Mouse (Mus musculus): ENCODE results near the gene Bex2. TPM values are rescaled to one million over a fixed set of nuclear protein-coding genes. Genes with fewer than 3 reads are reported as not detected.
"Not testable (repeated sequence)": the region's sequence is repeated elsewhere in the genome, so short reads cannot be mapped to it uniquely, and the experiment has no call there.

Gene Bex2
- polyA plus RNA-seq, 1 experiment from 2014 or later, result 144 TPM

DNA sequence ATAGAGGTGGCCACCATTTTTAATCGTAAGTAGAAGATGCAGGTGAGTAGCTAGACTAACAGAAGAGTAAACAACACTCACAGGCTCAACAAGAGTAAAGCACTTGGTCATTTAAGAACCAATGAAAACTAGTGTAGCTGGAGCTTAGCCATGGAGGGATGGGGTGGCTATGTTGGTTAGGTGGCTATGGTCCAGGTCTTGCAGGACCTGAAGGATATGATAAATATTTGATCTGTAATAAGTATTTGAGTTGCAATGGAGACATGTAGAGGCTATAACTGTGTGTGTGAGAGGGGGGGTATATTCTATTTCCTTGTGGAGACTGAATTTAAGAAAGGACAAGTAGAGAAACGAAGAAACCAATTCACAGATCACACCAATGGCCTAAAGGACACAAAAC is 16.8 kb downstream of the Bex2 start:
- Histone ChIP-seq H3K4me3 (no peak overlapping the region), H3K4me2 (no peak overlapping the region), H3K9me3 (no peaks in the 10 kb centered on the region), H3K36me3 (no peaks in the 10 kb centered on the region), H3K9ac (no peak overlapping the region), H3K4me1 (no peaks in the 10 kb centered on the region), H3K27ac (no peak overlapping the region), H3K27me3 (peaks cover 4% of the 10 kb centered on the region; the same call in 1 of the 2 replicates)
- whole genome bisulfite sequencing, result 72% methylated on average over 2 of the region's 2 CpGs
- ATAC-seq (ENCODE audit: insufficient number of reproducible peaks, insufficient read depth, low FRiP score, low TSS enrichment, low read depth), result no peak

DNA sequence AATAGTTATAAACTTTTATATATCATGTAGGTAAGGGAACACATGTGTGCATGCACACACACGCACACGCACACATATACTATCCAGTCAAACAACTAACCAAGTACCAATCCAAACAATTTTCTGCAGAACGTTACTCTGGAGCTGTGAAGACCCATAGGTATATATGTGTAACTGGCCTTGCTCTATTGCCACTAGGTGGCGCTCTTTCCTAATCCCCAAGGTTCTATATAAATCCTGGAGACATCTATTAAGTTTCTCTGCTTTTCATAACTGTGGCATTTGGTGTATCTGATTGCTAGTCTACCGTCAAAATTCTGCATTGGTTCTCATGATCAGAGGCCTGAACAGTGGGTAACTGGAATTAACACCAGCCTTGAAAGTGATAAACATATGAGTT is 20.5 kb downstream of the Bex2 start:
- Histone ChIP-seq H3K9ac (no peak overlapping the region), H3K4me1 (no peaks in the 10 kb centered on the region), H3K4me2 (no peak overlapping the region), H3K27me3 (peaks cover 5% of the 10 kb centered on the region), H3K4me3 (no peak overlapping the region), H3K36me3 (no peaks in the 10 kb centered on the region), H3K27ac (no peak overlapping the region), H3K9me3 (no peaks in the 10 kb centered on the region)
- 20% methylated on average over 5 of the region's 5 CpGs for WGBS
- ATAC-seq (ENCODE audit: insufficient number of reproducible peaks, insufficient read depth, low FRiP score, low TSS enrichment, low read depth), result no peak

DNA sequence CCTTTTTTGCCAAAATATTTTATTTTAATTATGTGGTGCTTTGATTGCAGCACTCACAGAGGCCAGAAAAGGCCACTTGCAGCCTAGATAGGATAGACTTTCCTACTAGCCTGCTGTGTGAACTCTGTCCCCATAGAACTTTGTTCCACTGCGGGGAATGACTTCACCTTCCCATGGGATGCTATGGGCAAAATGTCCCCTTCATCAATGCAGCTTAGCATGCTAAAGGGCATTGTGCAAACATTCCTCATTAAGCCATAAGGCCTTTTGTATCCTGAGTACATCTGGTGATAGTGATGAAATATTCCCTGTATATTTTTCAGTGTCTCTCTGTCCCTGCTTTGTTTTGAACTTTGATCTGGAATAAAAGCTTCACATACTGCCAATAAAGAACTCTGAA is 24.3 kb downstream of the Bex2 start:
- no peak for ATAC-seq (ENCODE audit: insufficient number of reproducible peaks, insufficient read depth, low FRiP score, low TSS enrichment, low read depth)
- 87% methylated on average over 1 of the region's 1 CpGs for WGBS
- Histone ChIP-seq H3K9me3 (no peaks in the 10 kb centered on the region), H3K9ac (no peak overlapping the region), H3K36me3 (no peaks in the 10 kb centered on the region), H3K27me3 (peaks cover 9% of the 10 kb centered on the region), H3K4me1 (no peaks in the 10 kb centered on the region), H3K27ac (no peak overlapping the region), H3K4me2 (no peak overlapping the region), H3K4me3 (no peak overlapping the region)

DNA sequence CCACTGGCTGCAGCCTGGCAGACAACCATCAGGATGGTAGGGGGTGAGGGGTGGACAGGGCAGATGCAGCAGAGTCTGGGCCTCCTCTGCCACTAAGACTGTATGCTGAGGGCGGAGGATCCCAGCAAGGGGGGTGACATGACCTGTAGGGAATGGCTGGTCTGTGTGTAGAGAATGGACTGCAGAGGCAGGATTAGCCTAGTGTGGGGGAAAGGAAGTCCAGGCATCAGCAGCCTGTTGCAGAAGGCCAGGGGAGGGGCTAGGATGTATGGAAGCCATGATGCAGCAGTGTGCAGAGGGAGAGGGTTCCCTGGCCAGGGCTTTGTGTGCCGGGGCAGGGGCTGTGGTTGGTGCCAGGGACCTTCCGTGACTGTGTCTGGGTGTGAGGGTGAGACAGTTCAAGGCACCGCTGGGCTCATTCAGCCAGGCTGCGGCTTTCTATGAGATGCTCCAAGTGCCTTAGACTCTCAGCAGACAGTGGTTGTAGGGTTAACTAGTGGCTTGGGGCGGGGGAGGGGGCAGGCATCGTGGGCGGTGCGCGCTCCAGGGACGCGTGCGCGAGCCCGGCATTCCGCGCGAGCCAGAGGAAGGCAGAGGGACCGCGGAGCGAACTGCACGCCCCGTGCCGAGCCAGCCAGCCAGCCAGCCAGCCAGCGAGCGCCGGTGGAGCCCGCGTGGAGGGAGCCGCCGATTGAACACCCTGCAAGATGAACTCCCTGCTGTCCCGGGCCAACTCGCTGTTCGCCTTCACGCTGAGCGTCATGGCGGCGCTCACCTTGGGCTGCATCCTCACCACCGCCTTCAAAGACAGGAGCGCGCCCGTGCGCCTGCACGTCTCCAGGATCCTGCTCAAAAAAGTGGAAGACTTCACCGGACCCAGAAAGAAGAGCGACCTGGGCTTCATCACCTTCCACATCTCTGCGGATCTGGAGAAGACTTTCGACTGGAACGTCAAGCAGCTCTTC is 35.0 kb downstream of the Bex2 start, which contains the start of gene Arxes1:
TSS of gene Arxes1 (plus strand) at position 569 of the 965 bp plus-strand sequence.
- not testable (repeated sequence) for H3K36me3 ChIP-seq, H3K4me1 ChIP-seq, H3K9ac ChIP-seq, H3K9me3 ChIP-seq, H3K27ac ChIP-seq
- H3K4me2 ChIP-seq, result peak within 1 kb of the TSS; percentile 54
- peak; percentile 89 for ATAC-seq (ENCODE audit: insufficient number of reproducible peaks, insufficient read depth, low FRiP score, low TSS enrichment, low read depth)
- peak within 1 kb of the TSS; percentile 29 for H3K4me3 ChIP-seq
- peaks cover 11% of the 10 kb centered on the region for H3K27me3 ChIP-seq
- 26% methylated on average over 18 of the region's 49 CpGs for WGBS

DNA sequence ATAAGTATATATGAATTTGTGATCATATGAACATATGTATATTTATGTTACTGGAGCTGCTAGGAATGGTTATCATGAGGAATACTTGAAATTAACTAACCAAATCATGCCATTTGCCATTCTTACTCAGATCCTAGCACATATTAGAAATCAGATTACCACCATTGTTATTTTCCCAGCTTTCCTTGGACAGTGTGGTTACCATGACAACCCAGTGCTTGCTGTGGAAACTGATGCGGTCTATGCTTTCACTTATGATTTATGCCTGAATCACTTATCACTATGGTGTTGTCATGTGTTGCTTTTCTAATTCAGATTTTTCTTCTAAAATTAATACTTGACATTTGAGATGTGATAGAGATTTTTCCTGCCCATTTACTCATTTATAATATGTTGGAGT is 37.7 kb downstream of the Bex2 start:
- H3K9me3 ChIP-seq, result no peaks in the 10 kb centered on the region
- peaks cover 11% of the 10 kb centered on the region for H3K27me3 ChIP-seq
- H3K9ac ChIP-seq, result no peak overlapping the region
- ATAC-seq (ENCODE audit: insufficient number of reproducible peaks, insufficient read depth, low FRiP score, low TSS enrichment, low read depth), result no peak
- H3K27ac ChIP-seq, result no peak overlapping the region
- H3K4me2 ChIP-seq, result no peak overlapping the region
- WGBS, result 79% methylated on average over 1 of the region's 1 CpGs
- H3K4me1 ChIP-seq, result no peaks in the 10 kb centered on the region
- H3K4me3 ChIP-seq, result no peak overlapping the region
- no peaks in the 10 kb centered on the region for H3K36me3 ChIP-seq

Other genes with a start within 250 kb of the Bex2 start
- gene Gprasp2, start 229.2 kb downstream of the Bex2 start, polyA plus RNA-seq (2015; fragmentation: Nextera tagmentation; extraction: Ambion mirVana), result 46.5 and 50.1 TPM in 2 replicates
- gene Arxes2, start 74.4 kb downstream of the Bex2 start, polyA plus RNA-seq (2015; fragmentation: Nextera tagmentation; extraction: Ambion mirVana), result 79.2 and 89.1 TPM in 2 replicates
- gene Arxes1, start 34.9 kb downstream of the Bex2 start, polyA plus RNA-seq (2015; fragmentation: Nextera tagmentation; extraction: Ambion mirVana), result 41.0 and 44.1 TPM in 2 replicates
- not detected in 2 replicates for gene Nxf3, start 17.0 kb upstream of the Bex2 start, polyA plus RNA-seq (2015; fragmentation: Nextera tagmentation; extraction: Ambion mirVana)
- 60.8 and 65.9 TPM in 2 replicates for gene Bex4, start 70.8 kb upstream of the Bex2 start, polyA plus RNA-seq (2015; fragmentation: Nextera tagmentation; extraction: Ambion mirVana)
- 222 and 235 TPM in 2 replicates for gene Tceal8, start 104.1 kb upstream of the Bex2 start, polyA plus RNA-seq (2015; fragmentation: Nextera tagmentation; extraction: Ambion mirVana)
- 8.2 and 11.3 TPM in 2 replicates for gene Tceal5, start 135.6 kb upstream of the Bex2 start, polyA plus RNA-seq (2015; fragmentation: Nextera tagmentation; extraction: Ambion mirVana)
- 5.9 and 6.1 TPM in 2 replicates for gene Tceal7, start 146.5 kb upstream of the Bex2 start, polyA plus RNA-seq (2015; fragmentation: Nextera tagmentation; extraction: Ambion mirVana)
- 85.0 and 87.7 TPM in 2 replicates for gene Bex1, start 147.3 kb upstream of the Bex2 start, polyA plus RNA-seq (2015; fragmentation: Nextera tagmentation; extraction: Ambion mirVana)
- 688 and 793 TPM in 2 replicates for gene Tceal9, start 176.8 kb upstream of the Bex2 start, polyA plus RNA-seq (2015; fragmentation: Nextera tagmentation; extraction: Ambion mirVana)
- 531 and 542 TPM in 2 replicates for gene Bex3, start 202.0 kb upstream of the Bex2 start, polyA plus RNA-seq (2015; fragmentation: Nextera tagmentation; extraction: Ambion mirVana)

Measured in embryonic facial prominence, embryonic 13.5 days (tissue).